11 mouse cellular contexts compared by ENCODE assay signal in the genomic region with DNA sequence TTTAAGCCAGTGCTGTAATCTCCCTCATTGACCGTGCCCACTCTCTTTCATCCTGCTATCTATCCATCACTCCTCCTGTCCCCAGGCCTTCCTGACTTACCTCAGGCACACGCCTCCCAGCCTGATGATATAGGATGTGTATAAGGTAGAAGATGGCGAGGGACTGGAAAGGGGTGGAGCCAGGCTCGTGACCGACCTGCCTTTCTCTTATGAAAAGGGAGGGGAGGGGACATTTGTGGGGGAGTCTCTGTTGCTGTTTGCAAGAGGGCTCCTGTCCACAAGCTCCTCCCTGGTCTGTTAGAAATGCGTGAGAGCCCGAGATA. TPM values are rescaled to one million over a fixed set of nuclear protein-coding genes. Genes with fewer than 3 reads are reported as not detected.
DNase-seq lines count a peak whose midpoint lies in the region; ATAC-seq and TF ChIP-seq lines count a peak whose summit lies in the region.
"Had no signal": no experiment of that assay in that cellular context is flagged by ENCODE, and none has a peak within 500 bp of the region (broad histone marks: within the 10 kb centered on the region; RNA-seq: fewer than 3 reads in every experiment).

A gene (minus strand): TSS at position 170 of the 323 bp plus-strand sequence.

- no peak within 1 kb of the TSS for H3K27ac ChIP-seq in lung, postnatal 0 days (ENCODE audit: low read length)
- H3K27ac ChIP-seq in limb, embryonic 13.5 days: 0 out of 2 replicates have a peak within 1 kb of the TSS, but pooled peaks have one; percentile 52
- H3K27ac ChIP-seq: forebrain, embryonic 12.5 days had no signal

- peak; percentile 19; the same call in 1 of the 2 replicates for ATAC-seq in lung, postnatal 0 days
- peak; percentile 65 for ATAC-seq in common myeloid progenitor, adult 5-6 weeks (replicated peaks; ENCODE audit: low read depth, poor library complexity, severe bottlenecking)
- no peak for ATAC-seq in limb, embryonic 13.5 days (ENCODE audit: low FRiP score, low read depth)

- 50% methylated on average over 7 of the region's 7 CpGs for WGBS in lung, postnatal 0 days
- 55% methylated on average over 7 of the region's 7 CpGs for WGBS in limb, embryonic 13.5 days

- no peak for DNase-seq in lung, postnatal 0 days (ENCODE audit: low spot score)
- no peak for DNase-seq in lung, adult 18-20 months
- DNase-seq in spleen, postnatal 14 days (ENCODE audit: low spot score in 2 of 2): peak; percentile 36 to 52
- no peak for DNase-seq in thymus, postnatal 14 days
- DNase-seq in gastrocnemius, adult 18-20 months (ENCODE audit: low spot score): no peak
- DNase-seq: kidney, adult 9 months had no signal

- no peak within 1 kb of the TSS for H3K9ac ChIP-seq in lung, postnatal 0 days (replicated peaks; ENCODE audit: low read depth)
- no peak within 1 kb of the TSS for H3K9ac ChIP-seq in limb, embryonic 13.5 days
- H3K9ac ChIP-seq: forebrain, embryonic 12.5 days had no signal

- no peak within 1 kb of the TSS for H3K4me3 ChIP-seq in lung, postnatal 0 days (ENCODE audit: low read depth, low read length)
- no peak within 1 kb of the TSS for H3K4me3 ChIP-seq in limb, embryonic 13.5 days
- H3K4me3 ChIP-seq: forebrain, embryonic 12.5 days had no signal

- H3K36me3 ChIP-seq in lung, postnatal 0 days (ENCODE audit: insufficient read depth, low read length): no peaks in the 10 kb centered on the region
- no peaks in the 10 kb centered on the region for H3K36me3 ChIP-seq in limb, embryonic 13.5 days
- H3K36me3 ChIP-seq: forebrain, embryonic 12.5 days had no signal

- H3K27me3 ChIP-seq in lung, postnatal 0 days (replicated peaks; ENCODE audit: insufficient read depth, low read length): no peaks in the 10 kb centered on the region
- no peaks in the 10 kb centered on the region for H3K27me3 ChIP-seq in limb, embryonic 13.5 days
- H3K27me3 ChIP-seq: forebrain, embryonic 12.5 days had no signal

- no peak within 1 kb of the TSS for H3K4me2 ChIP-seq in lung, postnatal 0 days (replicated peaks; ENCODE audit: low read depth, low read length)
- no peak within 1 kb of the TSS for H3K4me2 ChIP-seq in limb, embryonic 13.5 days (replicated peaks)
- H3K4me2 ChIP-seq: forebrain, embryonic 12.5 days; heart, embryonic 11.5 days had no signal

- no peaks in the 10 kb centered on the region for H3K9me3 ChIP-seq in lung, postnatal 0 days (ENCODE audit: low read length)
- no peaks in the 10 kb centered on the region for H3K9me3 ChIP-seq in limb, embryonic 13.5 days
- H3K9me3 ChIP-seq: forebrain, embryonic 12.5 days had no signal

- TF ChIP-seq EP300 in lung, postnatal 0 days (IDR thresholded peaks at IDR 0.05): no peak

- TF ChIP-seq CTCF in lung, postnatal 0 days (IDR thresholded peaks at IDR 0.05): no peak

- no peaks in the 10 kb centered on the region for H3K4me1 ChIP-seq in lung, postnatal 0 days (ENCODE audit: insufficient read depth, low read depth, low read length)
- H3K4me1 ChIP-seq in limb, embryonic 13.5 days: no peaks in the 10 kb centered on the region

RNA-seq across cellular contexts. Expression of the gene that starts here (rescaled TPM):
- 2.0 and 3.1 TPM in 2 replicates for polyA plus RNA-seq in lung, postnatal 0 days (2015; fragmentation: Nextera tagmentation; extraction: Ambion mirVana)
- total RNA-seq in common myeloid progenitor, adult 5-6 weeks (2017): 28.4 and 29.1 TPM in 2 replicates
- 1.8 and 2.0 TPM in 2 replicates for polyA plus RNA-seq in limb, embryonic 13.5 days (2015; fragmentation: Nextera tagmentation; extraction: Ambion mirVana)
- not detected for total RNA-seq in gastrocnemius, adult 18-20 months (2021)
- total RNA-seq: ES-E14 had no signal

Comparison
In these comparisons a context has a peak if more than half of its experiments do, and no peak if none do; other contexts are left out.
1. RNA of the gene that starts here (total RNA-seq): 28.4 to 29.1 TPM in common myeloid progenitor, adult 5-6 weeks; not detected in gastrocnemius, adult 18-20 months; every median in the first group is over 10 times any median in the second.
2. DNase-seq: peak in spleen, postnatal 14 days (2 of 2); none in lung, postnatal 0 days (single experiment), lung, adult 18-20 months (0 of 2), thymus, postnatal 14 days (single experiment) and gastrocnemius, adult 18-20 months (single experiment).